Mouse (Mus musculus) kidney, postnatal 14 days (tissue): ENCODE measurements around the gene Tuft1.
"Not testable (repeated sequence)": the region's sequence is repeated elsewhere in the genome, so short reads cannot be mapped to it uniquely, and the experiment has no call there.

ENCODE experiments used
- DNase-seq: peaks from one replicate; pipeline ENCODE4 v3.0.0; 2022; ENCODE audit warnings: mixed read lengths

Gene Tuft1

DNA sequence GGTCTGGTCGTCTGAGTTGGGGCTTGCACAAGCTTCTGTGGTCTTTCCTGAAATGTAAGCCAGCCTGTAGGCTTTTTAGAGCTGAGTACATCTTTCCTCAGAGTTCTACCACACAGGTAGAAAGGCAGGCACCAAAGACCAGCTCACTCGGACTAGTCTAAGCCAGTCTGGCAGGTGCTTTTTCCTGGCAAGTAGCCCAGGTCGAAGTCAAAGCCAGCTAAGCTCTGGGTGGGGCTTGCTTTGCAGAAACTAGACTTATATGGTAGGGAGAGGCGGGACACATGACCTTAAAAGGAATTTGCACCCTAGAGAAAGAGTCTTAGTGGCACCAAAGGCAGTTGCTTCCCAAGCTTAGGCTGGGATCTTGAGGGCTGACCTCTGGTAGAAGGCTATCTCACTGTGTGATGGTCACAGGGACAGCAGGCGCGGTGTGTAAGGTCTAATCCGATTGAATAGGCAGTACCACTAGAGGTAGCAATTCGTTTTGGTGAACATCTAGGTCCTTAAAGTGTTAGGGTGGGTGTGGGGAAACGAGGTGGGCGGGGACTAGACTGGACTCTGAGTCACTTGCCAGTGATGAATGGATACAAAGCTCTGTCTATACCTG lies 573 bp upstream of the Tuft1 start:
- DNase-seq: peak; percentile 61

DNA sequence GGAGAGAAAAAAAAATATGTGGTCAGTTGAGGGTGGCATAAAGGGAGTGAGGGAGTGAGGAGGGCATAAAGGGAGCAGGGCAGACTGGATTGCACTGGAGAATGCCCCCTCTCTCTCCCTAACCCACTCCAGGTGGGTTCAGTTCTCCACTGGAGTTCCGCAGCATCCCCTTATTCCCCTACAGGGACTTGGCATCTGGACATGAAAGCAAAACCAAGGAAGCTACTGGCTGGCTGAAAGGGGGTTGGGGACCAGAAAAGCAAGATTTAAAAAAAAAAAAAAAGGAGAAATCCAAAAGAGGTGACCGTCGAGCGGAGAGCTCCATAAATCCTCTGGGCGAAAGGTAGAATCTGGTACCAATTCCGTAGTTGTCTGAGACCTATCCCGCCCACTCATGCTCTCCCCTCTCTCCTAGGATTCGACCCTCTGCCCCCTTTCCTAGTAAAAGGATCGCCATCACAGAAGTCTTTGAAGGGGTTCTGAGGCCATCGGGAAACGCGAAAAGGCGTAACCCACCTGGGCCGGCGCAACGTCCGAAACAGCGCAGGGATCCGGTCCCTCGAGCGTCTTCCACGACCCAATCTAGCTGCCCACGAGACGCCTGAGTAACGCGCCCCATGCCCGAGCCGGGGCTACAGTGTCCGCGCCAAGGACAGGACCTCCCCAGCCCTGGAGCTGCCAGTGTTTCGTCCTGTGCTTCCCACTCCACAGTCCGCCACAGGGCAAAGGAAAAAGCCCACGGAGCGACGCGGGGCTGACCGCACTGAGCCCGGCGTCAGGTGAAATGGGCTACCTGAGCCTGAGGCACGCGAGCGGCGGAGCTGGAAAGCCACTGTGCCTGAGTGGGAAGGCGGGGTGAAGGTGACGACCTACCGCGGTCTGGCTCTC lies 576 bp downstream of the Tuft1 start:
- DNase-seq: not testable (repeated sequence)

DNA sequence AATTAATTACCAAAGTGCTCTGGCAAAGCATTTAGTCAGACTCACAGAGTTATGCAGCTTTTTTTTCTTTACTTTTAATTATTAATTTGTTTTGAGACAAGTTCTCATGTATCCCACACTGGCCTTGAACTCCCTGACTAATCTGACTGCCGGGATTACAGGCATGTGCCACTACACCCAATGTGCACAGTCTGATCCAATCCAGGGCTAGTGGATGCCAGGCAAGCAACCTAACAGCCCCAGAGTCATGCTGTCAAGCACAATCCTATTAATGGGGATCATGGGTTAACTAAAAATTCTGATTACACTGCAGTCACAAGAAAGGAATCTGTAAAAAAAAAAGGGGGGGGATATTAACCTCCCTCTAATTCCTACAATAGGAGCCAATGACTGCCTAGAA lies 4.7 kb downstream of the Tuft1 start:
- not testable (repeated sequence) for DNase-seq

DNA sequence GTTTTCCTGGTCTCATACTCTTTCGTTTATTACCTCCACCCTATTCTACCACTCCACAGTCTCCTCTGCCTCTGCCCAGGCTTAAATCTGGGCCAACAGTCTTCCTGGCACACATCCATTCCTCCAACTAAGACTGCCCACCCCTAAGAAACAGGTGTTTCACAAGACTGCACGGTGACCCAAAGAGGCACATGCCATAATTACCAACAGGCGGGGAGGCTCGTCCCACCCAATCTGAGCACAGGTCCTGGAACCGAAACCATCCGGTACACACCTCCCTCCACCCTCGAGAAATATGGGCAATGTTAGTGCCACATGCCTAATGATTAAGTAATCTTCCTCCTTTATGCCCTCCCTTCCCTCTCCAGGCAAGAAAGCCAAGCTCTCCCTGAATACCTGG lies 8.3 kb downstream of the Tuft1 start:
- DNase-seq: peak; percentile 17

DNA sequence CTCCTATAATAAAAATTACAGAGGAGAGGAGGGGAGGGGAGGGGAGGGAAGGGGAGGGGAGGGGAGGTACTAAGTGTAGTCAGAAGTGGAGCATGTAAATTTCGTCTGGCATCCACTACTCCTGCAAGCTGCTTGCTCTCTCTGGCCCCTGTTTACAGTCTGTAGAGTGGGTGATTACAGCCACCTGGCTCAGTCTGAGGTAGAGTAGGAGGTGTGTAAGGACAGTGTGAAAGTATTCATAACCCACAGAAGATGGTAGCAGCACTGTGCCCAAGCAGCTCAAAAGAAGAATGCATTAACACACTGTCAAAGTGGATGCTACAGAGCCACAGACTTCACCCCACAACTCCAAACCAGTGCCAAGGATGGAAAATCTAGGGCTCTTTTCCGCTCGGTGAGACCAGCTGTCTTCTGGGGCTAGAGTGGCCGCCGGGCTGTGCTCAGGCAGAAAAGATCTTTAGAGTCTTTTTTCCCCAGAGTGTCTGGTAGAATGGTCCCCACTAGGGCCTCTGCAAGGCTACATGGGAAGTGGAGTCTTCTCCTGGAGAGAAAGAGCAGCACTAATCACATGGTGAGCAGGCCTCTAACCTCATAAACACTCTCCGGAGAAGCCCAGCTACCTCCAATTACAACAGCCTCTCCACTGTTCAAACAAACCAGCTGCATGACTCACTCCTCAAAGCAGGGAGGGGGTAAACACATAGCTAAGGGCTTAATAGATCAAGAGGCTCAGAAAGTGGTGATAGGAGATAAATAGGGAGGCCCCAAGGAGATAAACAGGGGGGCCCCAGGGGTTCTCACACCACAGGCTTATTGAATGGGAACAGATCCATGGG lies 9.7 kb downstream of the Tuft1 start:
- no peak for DNase-seq

DNA sequence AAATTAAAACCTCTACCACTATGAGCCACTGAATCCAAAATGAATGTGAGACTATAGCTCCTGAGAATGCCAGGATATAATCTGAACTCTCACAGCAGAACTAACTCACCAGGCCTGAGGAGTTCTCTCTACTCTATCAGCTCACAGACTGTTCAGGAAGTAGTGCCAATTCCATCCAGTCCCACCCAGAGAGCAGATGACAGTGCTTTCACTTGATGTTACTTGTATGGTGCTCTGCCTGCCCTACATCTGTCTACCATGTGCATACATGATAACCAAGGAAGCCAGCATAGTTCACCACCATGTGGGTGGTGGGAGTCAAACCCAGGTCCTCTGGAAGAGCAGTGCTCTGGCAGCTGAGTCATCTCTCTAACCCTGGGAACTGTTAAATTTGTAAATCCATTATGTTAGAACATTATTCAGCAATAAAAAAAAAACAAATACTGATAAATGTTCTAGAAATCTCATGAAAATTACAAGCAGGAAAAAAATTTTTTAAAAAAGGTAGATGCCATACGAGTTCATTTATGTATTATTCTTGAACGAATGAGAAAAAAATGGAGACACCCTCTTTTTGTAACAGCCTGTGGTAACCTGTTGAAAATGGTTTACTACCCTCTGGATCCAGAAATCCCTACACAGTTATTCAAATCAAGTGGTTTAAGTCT lies 16.0 kb downstream of the Tuft1 start, which contains the start of gene Gm10972:
TSS of gene Gm10972 (plus strand) at position 618 of the 668 bp plus-strand sequence.
- not testable (repeated sequence) for DNase-seq

DNA sequence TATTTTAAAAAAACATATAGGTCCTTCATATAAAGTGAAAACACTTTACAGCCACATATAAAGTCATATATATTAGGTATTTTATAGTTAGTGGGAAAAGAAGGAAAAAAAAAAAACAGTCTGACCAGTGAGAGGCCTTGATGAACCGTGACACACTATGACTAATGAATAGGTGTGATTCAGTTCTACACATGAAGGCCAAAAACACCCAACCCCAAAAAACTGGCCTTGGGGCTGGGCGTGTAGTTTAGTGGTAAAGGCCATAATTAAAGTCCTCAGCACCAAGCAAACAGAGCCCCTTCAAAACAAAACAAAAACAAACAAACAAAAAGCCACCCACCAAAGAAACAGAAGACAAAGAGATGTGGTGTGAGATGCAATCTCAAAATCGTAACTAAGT lies 28.8 kb downstream of the Tuft1 start:
- no peak for DNase-seq

DNA sequence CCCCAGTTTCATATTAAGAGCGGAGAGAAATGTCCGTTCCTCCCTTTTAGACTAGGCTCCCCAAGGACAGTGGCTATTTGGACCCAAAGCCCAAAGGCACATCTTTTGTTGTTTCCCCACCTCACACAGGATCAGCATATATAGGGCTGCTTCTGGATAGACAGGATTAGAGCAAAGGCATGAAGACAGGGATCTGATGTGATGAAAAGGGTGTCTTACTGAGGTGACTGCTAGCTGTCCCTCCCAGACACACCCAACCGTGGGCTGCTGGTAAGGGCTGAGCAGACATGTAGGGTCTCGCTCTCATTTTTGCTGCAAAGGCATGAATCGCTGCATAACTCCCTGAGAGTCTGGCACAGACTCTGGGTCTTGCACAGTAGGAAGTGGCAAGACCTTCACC lies 30.0 kb downstream of the Tuft1 start:
- DNase-seq: no peak

DNA sequence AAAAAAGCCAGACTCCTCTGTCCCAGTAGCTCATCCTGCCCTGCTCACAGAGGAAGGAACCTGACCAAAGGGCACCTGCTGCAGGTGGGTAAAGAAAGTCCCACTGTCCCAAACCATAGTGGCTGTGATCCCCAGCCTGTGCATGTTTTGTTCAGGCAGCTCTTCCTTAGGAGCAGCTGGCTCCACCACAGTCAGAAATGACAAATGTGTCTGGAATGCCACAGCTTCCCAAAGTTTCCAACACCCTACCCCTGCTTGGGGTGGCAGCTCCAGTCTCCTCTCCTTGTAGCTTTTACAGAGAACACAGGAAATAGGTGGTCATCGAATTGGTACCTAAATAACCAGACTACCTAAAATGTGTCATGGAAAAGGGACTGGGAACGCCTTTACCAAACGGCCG lies 34.4 kb downstream of the Tuft1 start:
- DNase-seq: no peak

DNA sequence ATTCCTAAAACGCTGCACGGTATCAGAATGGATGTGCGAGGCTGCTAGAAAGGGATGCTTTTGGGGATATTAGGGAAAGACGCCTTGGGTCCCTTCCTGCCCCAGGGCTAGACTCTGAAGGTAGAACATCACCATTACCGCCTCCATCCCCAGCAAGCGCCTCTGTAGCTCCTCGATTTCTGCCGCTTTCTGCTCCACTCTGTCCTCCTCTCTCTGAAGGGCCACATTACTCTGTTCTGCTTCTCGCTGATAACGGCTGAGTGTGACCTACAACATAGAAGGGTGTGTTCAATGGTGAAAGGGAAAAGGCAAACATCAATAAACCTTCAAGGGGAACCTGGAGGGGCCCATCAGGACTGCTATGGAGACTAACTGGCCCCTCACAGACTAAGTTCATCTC lies 36.1 kb downstream of the Tuft1 start:
- DNase-seq: no peak

DNA sequence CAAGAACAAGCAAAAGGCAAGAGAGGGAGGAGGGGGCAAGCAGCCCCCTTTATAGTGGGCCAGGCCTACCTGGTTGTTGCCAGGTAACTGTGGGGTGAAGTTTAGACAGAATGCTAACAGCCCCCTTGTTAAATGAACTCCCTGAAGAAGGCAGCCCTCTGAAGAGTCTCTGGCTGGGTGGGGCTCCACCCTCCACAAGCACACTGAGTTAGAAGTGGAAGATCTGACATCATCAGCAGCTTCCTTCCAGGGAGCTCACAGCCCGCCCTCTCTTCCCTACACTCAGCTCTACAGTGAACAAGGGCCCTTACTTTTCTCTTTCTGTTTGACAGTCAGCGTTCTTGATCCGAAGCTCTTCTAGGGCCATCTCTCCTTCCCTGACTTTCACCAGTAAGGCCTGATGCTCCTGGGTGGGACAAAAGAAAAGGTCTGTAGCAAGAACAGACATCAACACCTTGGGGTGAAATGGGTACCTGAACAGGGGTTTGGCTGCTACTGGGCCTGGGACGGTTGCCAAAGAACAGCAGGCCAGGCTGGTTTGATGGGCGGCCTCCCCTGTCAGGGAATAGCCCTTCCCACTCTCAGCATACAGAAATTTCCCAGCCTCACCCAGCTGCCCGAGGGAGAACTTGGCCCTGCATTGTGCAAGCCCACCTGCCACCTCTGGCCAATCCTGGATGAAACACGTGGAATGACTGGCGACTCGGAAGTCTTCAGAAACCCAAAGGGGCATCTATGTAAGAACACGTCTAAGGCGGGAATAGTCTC lies 36.7 kb downstream of the Tuft1 start:
- DNase-seq: no peak

DNA sequence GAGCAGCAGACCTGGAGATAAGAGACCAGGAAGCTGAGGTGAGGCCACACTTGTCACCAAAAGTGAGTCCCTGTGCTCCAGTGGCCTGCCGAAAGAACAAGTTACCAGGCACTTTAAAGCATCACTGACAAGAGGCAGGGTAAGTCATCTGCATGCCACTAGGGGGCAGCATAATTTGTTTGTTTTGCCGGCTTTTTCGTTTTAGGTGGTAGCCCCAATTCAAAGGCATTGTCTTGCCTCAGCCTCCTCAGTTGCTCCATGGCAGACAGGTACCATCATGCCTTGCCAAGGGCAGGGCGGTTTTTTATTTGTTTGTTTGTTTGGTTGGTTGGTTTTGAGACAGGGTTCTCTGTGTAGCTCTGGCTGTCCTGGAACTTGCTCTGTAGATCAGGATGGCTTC lies 42.0 kb downstream of the Tuft1 start:
- peak; percentile 46 for DNase-seq

DNA sequence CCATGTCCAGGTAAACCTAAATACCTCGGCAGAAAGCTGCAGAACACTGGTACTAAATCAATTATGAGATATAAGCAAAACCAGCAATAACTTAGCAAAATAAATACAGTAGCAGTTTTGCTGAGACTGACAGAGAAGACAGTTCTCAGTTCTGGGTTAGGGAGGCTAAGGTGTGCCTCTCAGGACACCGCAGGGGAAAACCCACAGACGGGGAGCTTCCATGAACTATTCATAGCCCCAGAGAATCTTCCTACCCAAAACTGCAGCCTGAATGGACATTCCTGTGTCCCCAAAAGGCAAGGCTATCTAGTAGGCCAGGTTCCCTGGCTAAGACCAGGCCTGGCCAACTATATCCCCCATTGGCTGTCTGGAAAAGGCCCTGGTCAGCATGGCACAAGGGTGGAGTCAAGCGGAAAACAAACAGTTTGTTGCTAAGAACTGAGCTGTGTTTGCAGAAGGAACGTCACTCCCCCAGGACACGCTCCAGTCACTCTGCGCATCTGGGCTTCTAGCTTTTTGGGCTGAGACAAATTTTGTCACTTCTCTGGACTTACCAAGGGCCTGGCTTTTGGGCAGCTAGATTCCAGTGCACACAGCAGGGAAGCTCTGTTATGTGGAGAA lies 45.3 kb downstream of the Tuft1 start:
- no peak for DNase-seq

DNA sequence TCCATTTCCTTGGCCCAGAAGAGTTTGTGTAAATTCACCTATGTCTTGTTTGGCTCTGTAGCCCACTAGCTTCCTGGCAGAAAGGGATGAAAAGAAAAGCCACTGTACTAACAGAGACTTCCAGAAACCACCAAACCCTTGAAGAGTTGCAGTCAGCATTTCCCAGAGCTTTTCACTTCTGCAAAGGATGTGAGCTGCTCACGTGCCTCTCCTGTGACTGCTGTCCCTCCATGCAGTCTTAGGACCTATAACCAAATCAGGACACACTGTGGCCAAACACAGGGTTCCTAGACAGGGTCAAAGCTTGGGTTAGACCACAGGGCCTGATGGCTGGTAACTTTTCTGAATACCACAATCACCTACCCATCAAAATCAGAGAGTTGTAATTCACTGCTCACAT lies 46.4 kb downstream of the Tuft1 start:
- DNase-seq: no peak

DNA sequence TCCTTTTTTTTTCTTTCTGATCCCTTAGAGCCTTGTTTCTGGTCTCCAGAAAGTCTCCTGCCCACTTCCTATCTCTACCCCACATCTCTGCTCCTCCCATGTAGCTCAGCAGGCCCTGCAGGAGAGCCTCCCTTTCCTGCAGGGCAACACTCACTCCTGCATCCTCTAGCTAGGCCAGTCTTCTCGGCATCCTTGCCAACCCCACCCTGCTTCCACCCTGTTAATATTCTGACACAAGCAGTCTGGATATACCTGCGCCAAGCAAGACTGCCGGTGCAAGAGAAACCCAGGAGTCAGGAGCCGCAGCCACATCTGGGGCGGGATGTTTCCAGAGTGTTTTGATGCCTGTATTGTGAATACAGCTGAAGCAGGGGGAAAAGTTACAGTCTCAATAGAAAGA lies 46.8 kb downstream of the Tuft1 start:
- no peak for DNase-seq

DNA sequence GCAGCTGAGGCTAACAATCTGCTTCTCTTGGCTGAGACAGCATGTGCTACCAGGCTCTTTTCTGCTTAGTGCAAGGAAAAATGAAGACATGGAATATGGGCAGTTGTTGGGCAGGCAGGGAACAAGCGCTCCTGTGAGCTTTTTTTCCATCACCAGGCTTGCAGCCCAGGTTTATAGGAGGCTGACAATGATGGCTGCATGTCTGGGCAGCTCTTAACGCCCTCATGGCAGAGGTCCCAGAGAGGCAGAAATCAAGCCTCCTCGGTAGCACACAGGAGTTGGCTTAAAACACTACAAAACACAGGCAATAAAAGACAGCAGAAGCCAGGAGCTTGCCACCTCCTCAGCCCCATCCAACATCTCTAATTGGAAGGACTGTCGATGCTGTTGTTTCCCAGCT lies 47.3 kb downstream of the Tuft1 start:
- no peak for DNase-seq

DNA sequence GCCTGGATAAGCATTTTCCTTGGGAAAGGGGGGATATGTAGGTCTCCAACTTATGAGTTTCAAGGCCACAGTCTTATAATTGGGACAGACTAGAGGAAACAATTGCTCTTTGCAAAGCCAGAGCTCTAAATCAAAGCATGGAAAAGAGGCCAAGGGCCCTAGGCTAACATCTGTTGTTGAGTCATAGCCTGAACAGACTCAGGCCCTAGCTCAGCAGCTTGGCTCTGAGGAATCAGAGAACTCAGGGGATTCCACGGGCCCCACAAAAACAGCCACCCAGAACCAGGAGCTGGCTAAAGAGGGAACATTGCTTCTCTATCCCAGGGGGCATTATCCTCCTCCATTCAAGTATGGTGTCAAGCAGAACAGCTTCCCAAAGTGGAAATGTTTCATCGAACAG lies 48.1 kb downstream of the Tuft1 start:
- peak; percentile 20 for DNase-seq

DNA sequence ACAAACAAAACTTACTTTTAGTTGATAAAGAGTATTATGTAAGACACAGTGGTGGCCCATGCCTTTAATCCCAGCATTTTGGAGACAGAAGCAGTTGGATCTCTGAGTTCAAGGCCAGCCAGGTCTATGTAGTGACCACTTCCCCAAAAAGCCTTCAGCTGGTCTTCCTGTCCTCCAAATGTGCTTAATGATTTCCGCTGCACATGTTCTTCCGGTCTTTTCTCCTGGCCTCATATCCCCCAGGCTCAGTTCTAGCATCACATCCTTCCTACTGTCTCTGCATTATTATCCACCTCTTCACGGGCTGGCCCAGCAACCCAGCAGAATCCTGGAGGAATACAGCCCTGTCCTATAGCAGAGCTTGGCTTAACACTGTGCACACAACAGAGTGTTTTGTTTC lies 49.1 kb downstream of the Tuft1 start:
- no peak for DNase-seq

DNA sequence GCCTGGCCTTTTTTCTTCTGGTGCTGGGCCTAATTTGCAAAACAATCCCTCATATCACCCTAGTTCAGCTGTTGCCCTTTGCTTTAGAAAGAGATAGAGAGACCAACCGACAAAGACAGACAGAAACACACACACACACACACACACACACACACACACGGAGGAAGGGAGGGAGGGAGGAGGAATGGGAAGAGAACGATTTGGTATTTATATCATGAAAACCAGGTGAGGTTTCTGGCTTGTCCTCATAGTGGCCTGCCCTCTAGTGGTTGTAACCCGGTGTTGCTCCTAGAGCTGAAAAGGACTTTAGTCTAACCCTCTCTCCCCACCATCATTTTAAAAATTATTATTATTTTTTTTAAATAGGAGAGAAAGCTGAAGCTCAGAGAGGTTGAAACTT lies 56.7 kb downstream of the Tuft1 start:
- DNase-seq: peak; percentile 61

DNA sequence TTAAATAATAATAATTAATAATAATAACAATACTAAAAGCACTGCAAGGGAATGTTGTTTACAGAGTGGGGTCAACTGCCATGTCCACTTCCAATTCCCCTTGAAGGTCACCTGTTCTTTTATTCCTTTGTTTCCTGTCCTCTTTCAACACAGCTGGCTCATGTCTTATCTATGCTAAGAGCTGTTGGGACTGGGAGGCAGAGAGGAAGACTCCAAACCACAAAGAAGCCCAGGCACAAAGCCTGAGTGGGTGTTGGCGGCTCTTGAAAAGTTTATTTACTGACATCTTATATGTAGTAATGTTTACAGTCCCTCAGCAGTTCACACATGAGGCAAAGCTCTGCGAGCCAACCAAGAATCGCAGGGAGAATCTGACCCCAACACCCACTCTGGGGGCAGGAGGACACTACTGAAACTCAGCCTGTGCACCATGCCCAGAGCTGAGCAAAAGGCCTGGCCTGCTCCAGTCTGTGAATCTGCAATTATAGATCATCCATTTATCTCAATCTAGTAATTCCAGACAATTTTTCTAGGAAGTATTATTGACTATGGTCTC lies 61.4 kb downstream of the Tuft1 start:
- DNase-seq: no peak

DNA sequence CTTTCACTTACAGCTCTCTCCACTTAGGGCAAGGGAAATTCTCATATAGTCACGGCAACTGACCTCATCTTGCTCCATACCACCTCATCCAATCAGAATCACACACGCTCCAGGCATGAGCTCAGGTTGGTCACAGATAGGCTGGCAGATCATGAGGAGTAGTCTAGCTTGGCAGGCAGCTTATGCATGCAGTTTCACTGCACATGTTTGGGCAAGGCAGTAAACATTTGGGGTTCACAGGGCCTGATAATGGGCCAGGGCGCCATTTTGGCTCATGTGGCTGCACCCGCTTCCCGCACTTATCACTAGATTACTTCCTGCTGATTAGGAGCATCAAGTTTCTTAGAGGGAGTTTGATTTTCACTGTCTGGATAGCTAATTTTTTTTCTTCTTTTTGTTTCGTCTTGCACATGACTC lies 62.8 kb downstream of the Tuft1 start:
- DNase-seq: no peak
